Mouse (Mus musculus): ENCODE data around the gene Tns1. TPM values are rescaled to one million over a fixed set of nuclear protein-coding genes. Genes with fewer than 3 reads are reported as not detected.

The Tns1 gene
- 9.6 and 16.1 TPM in 2 replicates for polyA plus RNA-seq (2012; rRNA removed)

DNA sequence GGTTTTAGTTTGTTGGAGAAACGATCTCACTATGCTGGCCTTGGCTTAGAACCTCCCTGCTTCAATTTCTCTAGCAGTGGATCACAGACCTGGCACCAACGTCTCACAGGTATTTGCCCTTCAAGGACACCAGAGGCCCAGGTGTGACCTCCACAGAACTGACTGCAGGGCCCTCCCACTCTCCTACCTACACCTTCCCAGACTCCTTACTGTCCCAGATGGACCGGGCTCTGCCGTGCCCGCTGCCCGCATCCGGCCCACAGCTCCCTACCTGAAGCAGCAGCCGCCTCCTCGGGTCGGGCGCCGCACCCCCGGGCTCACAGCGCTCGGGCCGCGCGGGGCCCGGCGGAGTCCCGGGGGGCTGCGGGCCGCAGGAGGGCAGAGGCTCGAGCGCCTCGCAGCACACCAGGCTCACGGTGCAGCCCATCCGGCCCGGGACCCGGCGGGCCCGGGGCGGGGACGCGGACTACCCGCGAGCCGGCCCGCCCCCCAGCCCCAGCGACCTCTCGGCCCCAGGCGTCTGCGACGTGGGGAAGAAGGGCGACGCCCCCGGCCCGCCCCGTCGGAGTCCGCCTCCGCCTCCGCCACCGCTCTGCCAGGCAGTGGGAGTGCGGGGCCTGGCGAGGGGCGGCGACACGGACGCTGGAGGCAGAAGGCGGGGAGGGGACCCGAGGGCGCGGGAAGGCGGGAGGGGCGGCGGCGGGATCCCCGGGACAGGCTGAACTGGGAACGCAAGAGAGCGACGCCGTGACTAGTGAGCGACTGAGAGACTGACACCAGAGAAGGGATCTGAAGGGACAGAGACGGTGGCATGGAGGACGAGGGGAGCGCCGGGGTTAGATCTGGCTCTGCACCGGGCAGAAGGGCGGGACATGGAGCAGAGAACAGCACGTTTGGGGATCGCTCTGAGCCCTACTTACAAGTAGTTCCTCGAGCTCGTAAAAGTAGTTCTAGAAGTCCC lies at the start of gene Tns1:
Gene Tns1 (minus strand): TSS at position 429 of the 961 bp plus-strand sequence.

DNA sequence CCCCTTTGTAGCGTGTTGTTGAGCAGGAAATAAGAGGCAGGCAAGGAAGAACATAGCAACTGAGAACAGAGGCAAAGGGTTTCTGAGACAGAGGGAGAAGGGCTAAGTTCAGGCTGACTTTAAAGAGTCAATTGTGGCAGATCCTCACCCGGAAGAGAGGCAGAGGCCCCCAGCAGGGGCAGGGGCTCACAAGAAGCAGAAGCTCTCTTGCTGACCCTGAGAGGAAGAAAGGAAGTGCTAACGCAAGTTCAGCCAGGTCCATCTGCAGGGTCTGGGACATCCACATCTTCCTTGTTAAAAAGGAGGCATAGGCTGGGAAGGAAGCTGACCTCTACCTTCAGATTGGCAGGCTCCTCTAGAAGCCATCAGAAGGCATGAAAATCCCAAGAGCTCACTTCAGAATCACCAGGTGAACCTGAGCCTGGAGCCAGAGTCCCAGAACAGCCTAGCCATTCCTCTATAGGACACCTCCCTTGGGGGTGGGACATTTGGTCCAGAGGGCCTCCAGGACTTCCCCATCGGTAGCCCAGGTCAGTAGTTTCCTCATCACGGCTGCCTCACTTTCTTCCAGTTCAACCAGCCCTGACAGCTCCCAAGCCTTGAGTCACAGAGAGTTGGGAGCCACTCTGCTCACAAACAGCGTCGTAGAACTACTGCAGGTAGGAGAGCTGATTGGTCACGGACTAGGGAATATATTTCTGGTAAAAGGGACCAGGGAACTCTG lies 29.4 kb upstream of the Tns1 start, which contains the start of gene Cxcr2:
Gene Cxcr2 (plus strand): TSS at position 529 of the 724 bp plus-strand sequence.

DNA sequence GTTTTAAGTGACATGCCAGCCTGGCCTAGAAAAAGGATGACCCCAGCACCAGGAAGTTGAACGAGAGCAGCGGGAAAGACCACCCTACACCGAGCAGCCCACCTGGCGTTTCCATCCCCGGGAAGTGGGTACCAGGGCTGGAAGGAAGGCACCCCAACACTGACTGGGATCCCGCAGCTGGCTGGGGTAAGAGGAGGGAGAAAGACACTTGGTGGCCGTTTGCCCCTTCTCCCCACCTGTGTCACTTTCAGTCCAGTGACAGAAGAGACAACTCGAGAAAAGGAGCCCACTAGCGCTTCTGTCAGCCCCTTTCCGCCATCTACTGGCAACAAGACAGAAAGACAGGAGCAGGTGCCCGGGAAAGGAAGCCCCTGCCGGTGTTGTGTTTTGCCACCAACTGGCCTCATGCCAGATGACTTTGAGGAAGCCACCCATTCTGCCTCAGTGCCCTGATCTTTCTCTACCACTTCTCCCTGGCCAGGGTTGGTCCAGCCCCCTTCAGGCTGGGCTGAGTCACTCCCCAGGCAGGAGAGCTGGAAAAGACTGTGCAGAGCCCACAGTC lies 823 bp upstream of the Tns1 start, which contains the start of gene Rufy4:
Gene Rufy4 (plus strand): TSS at position 551 of the 562 bp plus-strand sequence.

Other genes with a start within 250 kb of the Tns1 start
- 0.81 and 0.89 TPM in 2 replicates for gene Rufy4, start 1.1 kb upstream of the Tns1 start, polyA plus RNA-seq (2012; rRNA removed)
- 0.06 and 0.10 TPM in 2 replicates for gene Cxcr2, start 29.5 kb upstream of the Tns1 start, polyA plus RNA-seq (2012; rRNA removed)
- not detected in 2 replicates for gene Cxcr1, start 70.2 kb upstream of the Tns1 start, polyA plus RNA-seq (2012; rRNA removed)
- gene Arpc2, start 111.6 kb upstream of the Tns1 start, polyA plus RNA-seq (2012; rRNA removed) = 132 and 211 TPM in 2 replicates
- gene Gpbar1, start 154.1 kb upstream of the Tns1 start, polyA plus RNA-seq (2012; rRNA removed) = 0.19 and 0.40 TPM in 2 replicates
- gene Aamp, start 160.3 kb upstream of the Tns1 start, polyA plus RNA-seq (2012; rRNA removed) = 157 and 243 TPM in 2 replicates
- 43.6 and 50.9 TPM in 2 replicates for gene Pnkd, start 160.5 kb upstream of the Tns1 start, polyA plus RNA-seq (2012; rRNA removed)
- 2.8 and 7.5 TPM in 2 replicates for gene Tmbim1, start 181.2 kb upstream of the Tns1 start, polyA plus RNA-seq (2012; rRNA removed)
- gene Catip, start 237.7 kb upstream of the Tns1 start, polyA plus RNA-seq (2012; rRNA removed) = 0.85 and 1.5 TPM in 2 replicates

Data from central nervous system, embryonic 11.5 days (tissue).